Mouse (Mus musculus): ENCODE data around the gene Cxcr1.
"Not testable (repeated sequence)": the region's sequence is repeated elsewhere in the genome, so short reads cannot be mapped to it uniquely, and the experiment has no call there.

Cxcr1 gene

GRCm38 (mm10) chr1:74196621-74197419 lies 2.4 kb upstream of the Cxcr1 start:
- DNase-seq (ENCODE audit: low spot score): no peak

GRCm38 (mm10) chr1:74195961-74196360 lies 1.5 kb upstream of the Cxcr1 start:
- no peak for DNase-seq (ENCODE audit: low spot score)

- no peak for DNase-seq (ENCODE audit: low spot score)
Observed at GRCm38 (mm10) chr1:74192711-74193110, 1.7 kb downstream of the Cxcr1 start.

GRCm38 (mm10) chr1:74190471-74190870 lies 4.0 kb downstream of the Cxcr1 start:
- DNase-seq (ENCODE audit: low spot score): no peak

- no peak for DNase-seq (ENCODE audit: low spot score)
Observed at GRCm38 (mm10) chr1:74183006-74183405, 11.4 kb downstream of the Cxcr1 start.

GRCm38 (mm10) chr1:74181462-74181861 lies 13.0 kb downstream of the Cxcr1 start:
- no peak for DNase-seq (ENCODE audit: low spot score)

GRCm38 (mm10) chr1:74179624-74180408 lies 14.6 kb downstream of the Cxcr1 start:
- DNase-seq (ENCODE audit: low spot score): no peak

GRCm38 (mm10) chr1:74178618-74179017 lies 15.8 kb downstream of the Cxcr1 start:
- DNase-seq (ENCODE audit: low spot score): no peak

- no peak for DNase-seq (ENCODE audit: low spot score)
Observed at GRCm38 (mm10) chr1:74175731-74176130, 18.7 kb downstream of the Cxcr1 start.

- no peak for DNase-seq (ENCODE audit: low spot score)
Observed at GRCm38 (mm10) chr1:74172722-74173121, 21.7 kb downstream of the Cxcr1 start.

GRCm38 (mm10) chr1:74169721-74170120 lies 24.7 kb downstream of the Cxcr1 start:
- DNase-seq (ENCODE audit: low spot score): no peak

- no peak for DNase-seq (ENCODE audit: low spot score)
Observed at GRCm38 (mm10) chr1:74167136-74167535, 27.3 kb downstream of the Cxcr1 start.

- DNase-seq (ENCODE audit: low spot score): no peak
Observed at GRCm38 (mm10) chr1:74160036-74160435, 34.4 kb downstream of the Cxcr1 start.

- DNase-seq (ENCODE audit: low spot score): not testable (repeated sequence)
Observed at GRCm38 (mm10) chr1:74159613-74160012, 34.8 kb downstream of the Cxcr1 start.

- no peak for DNase-seq (ENCODE audit: low spot score)
Observed at GRCm38 (mm10) chr1:74156381-74156910, 38.0 kb downstream of the Cxcr1 start.

- DNase-seq (ENCODE audit: low spot score): no peak
Observed at GRCm38 (mm10) chr1:74155435-74156012, 38.9 kb downstream of the Cxcr1 start.

GRCm38 (mm10) chr1:74153461-74154184 lies 40.8 kb downstream of the Cxcr1 start, which contains the start of gene Cxcr2:
TSS of gene Cxcr2 (plus strand) at chr1:74153989.
- DNase-seq (ENCODE audit: low spot score): no peak

- DNase-seq (ENCODE audit: low spot score): no peak
Observed at GRCm38 (mm10) chr1:74151091-74151490, 43.3 kb downstream of the Cxcr1 start.

GRCm38 (mm10) chr1:74150101-74150500 lies 44.3 kb downstream of the Cxcr1 start:
- no peak for DNase-seq (ENCODE audit: low spot score)

- DNase-seq (ENCODE audit: low spot score): no peak
Observed at GRCm38 (mm10) chr1:74149106-74149885, 45.1 kb downstream of the Cxcr1 start.

Data from spleen, adult 12 weeks (tissue).